Mouse (Mus musculus) T-helper 1 cell (primary cell): Measurements from ENCODE around the gene Rdh12.

Experiments
- in situ Hi-C: fragments of 300-600 bp; cut with MboI, MseI; formaldehyde crosslinking; loops from one replicate; pipeline ENCODE4 v1.15.1; 2025; ENCODE audit warnings: high pct_unique_total_duplicates

The Rdh12 gene

GRCm38 (mm10) chr12:79248110-79248509 lies 39.4 kb downstream of the Rdh12 start:
- in situ Hi-C loops = no loop called here

DNA sequence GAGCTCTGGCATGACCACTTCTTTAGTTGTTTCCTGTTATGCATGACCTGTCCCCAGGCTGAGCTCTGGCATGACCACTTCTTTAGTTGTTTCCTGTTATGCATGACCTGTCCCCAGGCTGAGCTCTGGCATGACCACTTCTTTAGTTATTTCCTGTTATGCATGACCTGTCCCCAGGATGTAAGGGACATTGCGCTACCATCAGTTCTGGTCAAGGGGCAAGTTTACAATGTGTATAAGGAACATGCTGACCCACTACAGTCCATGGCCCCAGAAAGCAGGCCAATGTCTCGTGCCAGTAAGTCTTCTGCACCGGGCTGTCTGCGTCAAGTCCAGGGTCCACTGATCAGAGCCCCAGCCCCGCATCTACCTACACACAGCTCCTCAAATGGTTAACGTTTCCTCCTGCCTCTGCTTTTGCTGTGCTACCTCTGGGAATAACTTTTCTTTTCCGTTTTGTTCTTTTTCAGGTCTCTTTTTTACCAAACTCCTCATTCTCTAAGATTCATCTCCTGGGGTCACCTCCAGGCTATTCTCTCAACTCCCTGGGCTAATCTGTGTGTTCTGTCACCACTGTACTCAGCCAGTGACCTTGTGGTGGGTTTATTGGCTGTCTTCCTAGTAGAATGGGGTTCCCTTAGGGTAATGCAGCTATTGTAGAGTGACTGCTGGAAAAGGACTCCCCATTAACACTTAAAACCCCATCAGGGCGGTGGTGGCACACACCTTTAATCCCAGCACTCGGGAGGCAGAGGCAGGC lies 44.8 kb downstream of the Rdh12 start:
- in situ Hi-C loops = no loop called here

GRCm38 (mm10) chr12:79254975-79255374 lies 46.3 kb downstream of the Rdh12 start:
- in situ Hi-C loops = no loop called here

- in situ Hi-C loops = loop anchor here (5.0 kb wide), 1 partner anchor 68 kb away; the partner anchor contains the start of gene Rdh11
These were observed 51.4 kb downstream of the Rdh12 start for GRCm38 (mm10) chr12:79260154-79260553.

GRCm38 (mm10) chr12:79261035-79261434 lies 52.3 kb downstream of the Rdh12 start:
- in situ Hi-C loops = loop anchor here (5.0 kb wide), 1 partner anchor 69 kb away; the partner anchor contains the start of gene Rdh11
